Mouse (Mus musculus) erythroblast, embryonic 14.5 days (primary cell): ENCODE data around the gene Minos1.

Experiments
- GATA1 ChIP-seq: IDR thresholded peaks from 2 replicates; pipeline ENCODE4 v1.6.1; 2012; ENCODE audit warnings: low read length, inconsistent platforms, mixed read lengths
- TAL1 ChIP-seq: IDR thresholded peaks from 3 replicates; pipeline ENCODE4 v1.6.1; 2012; ENCODE audit warnings: low read length, inconsistent platforms, mixed read lengths

- TF ChIP-seq GATA1 (no peak), TAL1 (no peak)
Observed at GRCm38 (mm10) chr4:139057291-139057690, 73.6 kb downstream of the Minos1 start.
